Mouse (Mus musculus) stomach, embryonic 14.5 days (tissue): Measurements from ENCODE around the gene Wdr20. TPM values are rescaled to one million over a fixed set of nuclear protein-coding genes. Genes with fewer than 3 reads are reported as not detected.

Source experiments
- ATAC-seq: fragments of 200-750 bp; cut with Nextera tagmentation; 2 replicates; pipeline ENCODE4 v1.8.0; 2017; ENCODE audit warnings: low read depth, moderate TSS enrichment; ENCODE audit not compliant: insufficient number of reproducible peaks, insufficient read depth, low FRiP score
- H3K27ac ChIP-seq: fragments of 300-500 bp; sonication (generic); 2 replicates; pipeline ENCODE4 v1.5.1; 2014; ENCODE audit warnings: mild to moderate bottlenecking, low read length, moderate library complexity, mixed read lengths
- H3K27me3 ChIP-seq: fragments of 300-500 bp; sonication (generic); 2 replicates; pipeline ENCODE4 v1.6.1; 2014; ENCODE audit warnings: low read length, control low read depth, mixed read lengths; ENCODE audit not compliant: control insufficient read depth, insufficient read depth
- H3K36me3 ChIP-seq: fragments of 300-500 bp; sonication (generic); 2 replicates; pipeline ENCODE4 v1.6.1; 2014; ENCODE audit warnings: mild to moderate bottlenecking, control low read depth, low read length, moderate library complexity, mixed read lengths; ENCODE audit not compliant: control insufficient read depth, insufficient read depth
- H3K4me1 ChIP-seq: fragments of 300-500 bp; sonication (generic); 2 replicates; pipeline ENCODE4 v1.6.1; 2014; ENCODE audit warnings: low read length, control low read depth, mixed read lengths; ENCODE audit not compliant: control insufficient read depth, insufficient read depth
- H3K4me2 ChIP-seq: fragments of 300-500 bp; sonication (generic); replicated peaks from 2 replicates; pipeline ENCODE4 v1.6.1; 2014; ENCODE audit warnings: low read depth, low read length, control low read depth
- H3K4me3 ChIP-seq: fragments of 300-500 bp; sonication (generic); 2 replicates; pipeline ENCODE4 v1.5.1; 2014; ENCODE audit warnings: low read depth, low read length, control low read depth
- H3K9ac ChIP-seq: fragments of 300-500 bp; sonication (generic); replicated peaks from 2 replicates; pipeline ENCODE4 v1.6.1; 2014; ENCODE audit warnings: low read depth, mild to moderate bottlenecking, control low read depth, low read length, moderate library complexity, mixed read lengths
- H3K9me3 ChIP-seq: fragments of 300-500 bp; sonication (generic); 2 replicates; pipeline ENCODE4 v1.6.1; 2016; ENCODE audit warnings: low read depth, low read length, control low read depth; ENCODE audit not compliant: control insufficient read depth
- WGBS: fragments of 180-500 bp; shearing (Covaris S2); extraction: QIAGEN DNeasy Blood & Tissue Kit; methylation state at CpG from one replicate; pipeline ENCODE4 v1.1.7; 2014; 5-methylcytosine and 5-hydroxymethylcytosine counted together
- polyA plus RNA-seq: library from polyadenylated mRNA; unstranded; fragments of >200 nt; fragmentation: Nextera tagmentation; extraction: Ambion mirVana; gene quantifications from 2 replicates; pipeline ENCODE4 v1.2.1, GENCODE M21; 2014

Wdr20 gene
- polyA plus RNA-seq, 1 experiment from 2014 or later, result 25.1 TPM

- Histone ChIP-seq H3K36me3 (no peaks in the 10 kb centered on the region; the same call in 1 of the 2 replicates), H3K27me3 (no peaks in the 10 kb centered on the region), H3K27ac (no peak overlapping the region), H3K4me2 (no peak overlapping the region), H3K9ac (no peak overlapping the region), H3K4me3 (no peak overlapping the region), H3K4me1 (no peaks in the 10 kb centered on the region), H3K9me3 (no peaks in the 10 kb centered on the region)
- ATAC-seq, result no peak
- 92% methylated on average over 7 of the region's 8 CpGs for WGBS
These were observed 21.2 kb downstream of the Wdr20 start for GRCm38 (mm10) chr12:110758932-110759331.

GRCm38 (mm10) chr12:110762321-110762720, 24.6 kb downstream of the Wdr20 start:
- H3K4me1 ChIP-seq, result no peaks in the 10 kb centered on the region
- 72% methylated on average over 2 of the region's 2 CpGs for WGBS
- H3K27ac ChIP-seq, result no peak overlapping the region
- no peaks in the 10 kb centered on the region for H3K36me3 ChIP-seq
- H3K4me2 ChIP-seq, result no peak overlapping the region
- H3K9me3 ChIP-seq, result no peaks in the 10 kb centered on the region
- no peak overlapping the region for H3K9ac ChIP-seq
- no peak overlapping the region for H3K4me3 ChIP-seq
- no peaks in the 10 kb centered on the region for H3K27me3 ChIP-seq
- no peak for ATAC-seq

- H3K4me1 ChIP-seq, result no peaks in the 10 kb centered on the region
- H3K27me3 ChIP-seq, result no peaks in the 10 kb centered on the region
- H3K4me2 ChIP-seq, result no peak overlapping the region
- no peak overlapping the region for H3K4me3 ChIP-seq
- no peaks in the 10 kb centered on the region for H3K36me3 ChIP-seq
- H3K9ac ChIP-seq, result no peak overlapping the region
- H3K9me3 ChIP-seq, result no peaks in the 10 kb centered on the region
- ATAC-seq, result no peak
- WGBS, result 85% methylated on average over 5 of the region's 5 CpGs
- H3K27ac ChIP-seq, result no peak overlapping the region
These were observed 26.8 kb downstream of the Wdr20 start for GRCm38 (mm10) chr12:110764531-110764930.

- no peaks in the 10 kb centered on the region for H3K36me3 ChIP-seq
- no peaks in the 10 kb centered on the region for H3K4me1 ChIP-seq
- no peak overlapping the region for H3K4me3 ChIP-seq
- H3K9me3 ChIP-seq, result no peaks in the 10 kb centered on the region
- no peak for ATAC-seq
- H3K4me2 ChIP-seq, result no peak overlapping the region
- H3K27me3 ChIP-seq, result no peaks in the 10 kb centered on the region
- no peak overlapping the region for H3K27ac ChIP-seq
- no peak overlapping the region for H3K9ac ChIP-seq
These were observed 30.8 kb downstream of the Wdr20 start for GRCm38 (mm10) chr12:110768562-110768961.

GRCm38 (mm10) chr12:110769660-110770297, 32.0 kb downstream of the Wdr20 start:
- no peaks in the 10 kb centered on the region for H3K4me1 ChIP-seq
- H3K36me3 ChIP-seq, result no peaks in the 10 kb centered on the region
- no peaks in the 10 kb centered on the region for H3K9me3 ChIP-seq
- no peak overlapping the region for H3K4me3 ChIP-seq
- 66% methylated on average over 6 of the region's 6 CpGs for WGBS
- no peak overlapping the region for H3K9ac ChIP-seq
- no peak overlapping the region for H3K27ac ChIP-seq
- no peak for ATAC-seq
- no peak overlapping the region for H3K4me2 ChIP-seq
- no peaks in the 10 kb centered on the region for H3K27me3 ChIP-seq

- H3K36me3 ChIP-seq, result no peaks in the 10 kb centered on the region
- no peaks in the 10 kb centered on the region for H3K27me3 ChIP-seq
- H3K9me3 ChIP-seq, result no peaks in the 10 kb centered on the region
- H3K4me1 ChIP-seq, result peaks cover 1% of the 10 kb centered on the region; the same call in 1 of the 2 replicates
- H3K4me3 ChIP-seq, result no peak overlapping the region
- no peak overlapping the region for H3K27ac ChIP-seq
- no peak overlapping the region for H3K4me2 ChIP-seq
- no peak for ATAC-seq
- WGBS, result 89% methylated on average over 10 of the region's 10 CpGs
- H3K9ac ChIP-seq, result no peak overlapping the region
These were observed 32.9 kb downstream of the Wdr20 start for GRCm38 (mm10) chr12:110770479-110771247.

- WGBS, result 92% methylated on average over 6 of the region's 6 CpGs
- no peak for ATAC-seq
- peaks cover 5% of the 10 kb centered on the region; the same call in 1 of the 2 replicates for H3K4me1 ChIP-seq
- no peak overlapping the region for H3K4me3 ChIP-seq
- H3K27me3 ChIP-seq, result no peaks in the 10 kb centered on the region
- H3K36me3 ChIP-seq, result no peaks in the 10 kb centered on the region
- H3K9ac ChIP-seq, result no peak overlapping the region
- no peak overlapping the region for H3K27ac ChIP-seq
- no peak overlapping the region for H3K4me2 ChIP-seq
- H3K9me3 ChIP-seq, result no peaks in the 10 kb centered on the region
These were observed 34.2 kb downstream of the Wdr20 start for GRCm38 (mm10) chr12:110771961-110772360.

- Histone ChIP-seq H3K27ac (no peak overlapping the region), H3K9me3 (no peaks in the 10 kb centered on the region), H3K9ac (no peak overlapping the region), H3K4me3 (no peak overlapping the region), H3K4me2 (no peak overlapping the region), H3K27me3 (no peaks in the 10 kb centered on the region), H3K4me1 (peaks cover 9% of the 10 kb centered on the region; the same call in 1 of the 2 replicates), H3K36me3 (peaks cover 9% of the 10 kb centered on the region)
- ATAC-seq, result no peak
- 54% methylated on average over 5 of the region's 5 CpGs for WGBS
These were observed 38.1 kb downstream of the Wdr20 start for GRCm38 (mm10) chr12:110775628-110776426.
